Mouse (Mus musculus) left cerebral cortex, adult 11 months (tissue): ENCODE data around the gene Terf2.
"Not testable (repeated sequence)": the region's sequence is repeated elsewhere in the genome, so short reads cannot be mapped to it uniquely, and the experiment has no call there.

Experiments
- DNase-seq: peaks from one replicate; pipeline ENCODE4 v3.0.0; 2022; ENCODE audit warnings: low spot score

Terf2 gene

DNA sequence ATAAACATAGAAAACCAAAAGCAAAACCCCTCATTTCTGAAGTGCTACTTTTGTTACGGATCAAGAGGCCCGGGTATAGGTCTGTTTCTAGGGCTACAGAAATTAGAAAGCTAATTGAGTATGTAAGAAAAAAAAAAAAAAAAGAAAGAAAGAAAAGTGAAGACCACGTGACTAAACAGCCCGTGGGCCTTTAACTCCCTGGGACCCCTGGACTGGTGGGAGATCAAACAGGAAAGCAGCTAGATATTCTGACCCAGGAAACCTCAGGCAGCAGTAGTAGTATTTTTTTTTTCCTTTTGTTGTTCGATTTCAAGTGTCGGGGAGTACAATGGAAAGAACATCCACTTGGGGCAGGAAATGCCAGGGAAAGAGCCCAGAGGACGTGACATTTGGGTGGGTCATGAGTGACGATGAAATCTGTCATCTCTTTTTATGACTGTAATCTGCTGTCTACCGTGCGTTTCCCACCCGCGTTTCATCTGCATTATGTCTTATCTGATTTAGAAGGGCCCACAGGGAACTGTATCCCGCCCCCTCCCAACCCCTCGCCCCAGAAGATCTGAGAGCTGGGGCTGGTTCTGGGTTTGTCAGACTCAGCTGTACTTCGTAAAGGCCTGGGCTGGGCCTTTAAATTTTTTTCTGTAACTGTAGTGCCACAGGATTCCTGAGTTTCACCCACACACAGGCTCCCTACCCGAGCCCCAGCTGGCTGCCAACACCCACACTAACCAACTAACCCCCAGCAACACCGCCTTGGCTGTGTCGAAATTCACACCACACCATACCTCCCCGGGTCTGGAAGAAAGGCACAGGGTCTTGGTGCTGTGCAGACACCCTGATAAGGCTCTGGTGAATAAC lies 18.0 kb upstream of the Terf2 start:
- no peak for DNase-seq

DNA sequence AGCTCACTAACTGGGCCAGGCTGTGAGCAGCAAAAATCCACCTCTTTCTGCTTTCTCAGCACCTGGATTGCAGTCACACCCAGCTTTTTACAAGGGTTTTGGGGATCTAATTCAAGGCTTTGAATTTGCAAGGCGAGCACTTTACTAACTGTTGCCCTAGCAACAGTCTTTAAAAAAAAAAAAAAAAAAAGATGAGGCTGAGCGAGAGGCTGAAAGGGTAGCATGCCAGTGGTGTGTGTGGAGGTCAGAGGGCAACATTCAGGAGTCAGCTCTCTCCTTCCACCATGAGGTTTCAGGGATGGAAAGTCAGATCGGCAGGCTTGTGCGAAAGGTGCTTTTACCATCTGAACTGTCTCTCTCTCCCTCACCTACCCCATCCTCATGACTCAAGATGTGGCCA lies 16.9 kb upstream of the Terf2 start:
- no peak for DNase-seq

DNA sequence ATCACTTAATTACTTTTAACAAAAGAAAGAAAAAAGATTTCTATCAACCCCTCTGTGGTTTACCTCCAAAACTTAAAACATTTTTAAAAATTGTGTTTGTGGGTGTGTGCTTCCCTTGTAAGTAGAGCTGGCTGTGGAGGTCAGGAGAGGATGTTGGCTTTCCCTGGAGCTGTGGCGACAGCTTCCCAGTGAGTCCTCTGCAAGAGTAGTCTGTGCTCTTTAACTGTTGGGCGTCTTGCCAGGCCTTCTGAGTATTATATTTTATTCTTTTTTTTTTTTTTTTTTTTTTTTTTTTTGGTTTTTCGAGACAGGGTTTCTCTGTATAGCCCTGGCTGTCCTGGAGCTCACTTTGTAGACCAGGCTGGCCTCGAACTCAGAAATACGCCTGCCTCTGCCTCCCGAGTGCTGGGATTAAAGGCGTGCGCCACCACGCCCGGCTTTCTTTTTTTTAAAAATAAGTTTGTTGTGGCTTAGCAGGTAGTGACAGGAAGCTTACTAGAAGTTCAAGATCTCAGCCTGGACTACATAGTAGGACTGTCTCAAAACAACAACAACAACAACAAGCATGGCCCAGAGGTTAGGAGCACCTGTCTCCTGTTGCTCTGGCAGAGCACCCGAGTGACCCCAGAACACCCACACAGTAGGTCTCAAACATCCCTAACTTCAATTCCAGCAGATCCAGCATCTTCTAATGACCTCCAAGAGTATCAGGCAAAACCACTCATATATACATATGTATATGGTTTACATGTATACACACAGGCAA lies 15.2 kb upstream of the Terf2 start:
- DNase-seq: no peak

DNA sequence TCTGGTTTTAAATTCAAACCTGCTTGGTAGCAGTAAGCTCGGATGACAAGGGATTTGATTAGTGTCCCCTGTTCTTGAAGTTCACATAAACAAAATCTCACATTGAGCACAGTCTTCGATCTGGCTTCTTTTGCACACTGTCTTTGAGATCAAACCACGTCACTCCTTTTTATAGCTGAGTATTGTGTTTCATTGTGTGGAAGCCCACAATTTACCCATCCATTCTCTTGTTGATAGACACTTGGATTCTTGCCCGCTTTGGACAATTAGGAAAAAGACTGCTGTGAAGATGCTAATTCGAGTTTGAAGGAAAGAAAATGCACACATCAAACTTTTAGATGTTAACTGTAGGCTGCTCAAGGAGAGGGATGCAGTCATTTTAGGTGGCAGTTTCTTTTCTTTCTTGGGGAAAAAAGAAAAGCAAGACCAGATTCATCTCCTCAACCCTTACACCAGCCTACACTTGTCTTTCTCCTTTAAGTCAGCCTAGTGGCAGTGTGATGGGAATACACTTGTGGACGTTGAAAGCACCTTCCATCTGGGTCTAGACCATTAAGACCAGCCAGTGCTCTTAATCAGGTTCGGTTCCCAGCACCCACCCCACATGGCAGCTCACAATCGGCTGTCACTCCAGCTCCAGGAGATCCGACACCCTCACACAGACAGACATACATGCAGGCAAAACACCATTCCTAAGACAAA lies 14.4 kb upstream of the Terf2 start:
- no peak for DNase-seq

DNA sequence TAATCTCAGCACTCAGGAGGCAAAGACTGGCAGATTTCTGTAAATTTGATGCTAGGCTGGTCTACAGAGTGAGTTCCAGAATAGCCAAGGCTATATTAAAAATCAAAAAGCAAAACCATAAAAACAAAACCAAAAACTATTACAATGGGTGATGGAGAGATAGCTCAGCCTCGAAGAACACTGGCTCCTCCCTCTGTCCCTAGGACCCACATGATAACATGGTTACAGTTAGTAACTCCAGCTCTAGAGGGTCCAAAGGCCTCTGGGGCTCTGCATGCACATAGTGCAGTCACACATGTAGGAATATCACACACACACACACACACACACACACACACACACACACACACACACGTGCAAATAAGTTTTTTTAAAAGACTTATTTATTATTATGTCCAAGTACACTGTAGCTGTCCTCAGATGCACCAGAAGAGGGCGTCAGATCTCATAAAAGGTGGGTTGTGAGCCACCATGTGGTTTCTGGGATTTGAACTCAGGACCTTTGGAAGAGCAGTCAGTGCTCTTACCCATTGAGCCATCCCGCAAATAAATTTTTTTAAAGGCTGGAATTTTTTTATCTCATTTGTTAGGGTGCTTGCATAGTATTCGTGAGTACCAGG lies 13.6 kb upstream of the Terf2 start:
- DNase-seq: no peak

DNA sequence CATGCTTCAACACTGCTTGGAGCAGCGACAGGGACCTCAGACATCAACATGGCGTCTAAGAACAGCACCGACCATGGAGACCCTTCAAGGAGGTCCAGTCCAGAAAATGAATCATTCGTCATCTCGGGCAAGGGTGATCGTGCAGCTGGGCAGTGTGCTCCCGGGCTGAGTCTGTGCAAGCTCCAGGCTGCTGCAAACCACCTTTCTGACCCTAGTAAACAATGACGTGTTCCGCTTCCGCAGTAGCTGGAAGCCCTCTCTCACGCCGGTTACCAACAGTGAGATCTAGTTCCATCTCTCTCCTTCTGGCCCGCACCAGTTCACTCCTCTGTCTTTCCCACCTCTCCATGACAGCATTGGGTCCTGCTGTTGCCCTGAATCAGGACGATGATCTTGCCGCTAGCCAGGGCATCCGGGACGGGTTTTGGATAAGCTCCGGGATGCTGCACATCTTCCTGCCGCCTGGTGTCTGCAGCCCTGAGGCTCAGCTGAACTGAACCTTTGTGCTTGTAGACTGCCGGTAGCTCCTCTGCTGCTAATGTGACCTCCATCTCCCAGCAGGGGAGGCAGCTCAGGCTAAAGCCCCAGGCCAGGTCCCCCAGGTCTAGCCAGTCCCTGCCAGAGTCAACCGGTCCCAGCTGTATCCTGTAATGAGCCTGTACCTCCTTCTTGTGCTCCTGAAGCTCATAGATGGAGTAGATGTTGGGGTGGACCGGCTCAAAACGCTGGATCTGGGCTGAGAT lies 12.8 kb upstream of the Terf2 start:
- DNase-seq: no peak

DNA sequence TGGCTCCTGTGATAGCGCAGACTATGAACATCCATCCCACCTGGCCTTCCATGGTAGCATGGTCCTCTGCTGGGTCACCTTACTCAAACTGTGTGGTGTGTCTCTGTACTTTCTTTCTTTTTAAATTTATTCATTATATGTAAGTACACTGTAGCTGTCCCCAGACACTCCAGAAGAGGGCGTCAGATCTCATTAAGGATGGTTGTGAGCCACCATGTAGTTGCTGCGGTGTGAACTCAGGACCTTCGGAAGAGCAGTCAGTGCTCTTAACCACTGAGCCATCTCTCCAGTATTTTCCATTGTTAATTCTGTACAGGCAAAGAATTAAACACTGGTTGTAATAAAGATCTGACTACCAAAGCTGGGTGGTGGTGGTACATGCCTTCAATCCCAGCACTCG lies 11.7 kb upstream of the Terf2 start:
- DNase-seq: not testable (repeated sequence)

DNA sequence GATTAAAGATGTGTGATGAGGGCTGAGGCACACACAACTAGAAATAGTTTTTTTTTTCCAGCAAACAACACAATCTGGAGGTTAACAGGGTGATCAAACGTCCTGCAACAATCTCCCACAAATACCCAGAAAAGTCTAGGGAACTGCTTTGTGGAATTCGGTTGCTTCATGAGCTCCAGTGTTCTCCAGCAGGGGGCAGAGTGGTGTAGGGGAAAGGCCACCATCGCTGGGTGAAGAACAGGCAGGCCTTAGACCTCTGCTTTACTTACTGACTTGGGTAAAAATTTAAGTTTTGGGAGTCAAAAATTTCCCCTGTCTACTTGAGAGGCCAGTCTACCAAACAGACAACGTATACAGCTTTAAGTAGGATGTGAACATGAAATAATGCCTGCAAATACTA lies 8.2 kb upstream of the Terf2 start:
- DNase-seq: no peak

DNA sequence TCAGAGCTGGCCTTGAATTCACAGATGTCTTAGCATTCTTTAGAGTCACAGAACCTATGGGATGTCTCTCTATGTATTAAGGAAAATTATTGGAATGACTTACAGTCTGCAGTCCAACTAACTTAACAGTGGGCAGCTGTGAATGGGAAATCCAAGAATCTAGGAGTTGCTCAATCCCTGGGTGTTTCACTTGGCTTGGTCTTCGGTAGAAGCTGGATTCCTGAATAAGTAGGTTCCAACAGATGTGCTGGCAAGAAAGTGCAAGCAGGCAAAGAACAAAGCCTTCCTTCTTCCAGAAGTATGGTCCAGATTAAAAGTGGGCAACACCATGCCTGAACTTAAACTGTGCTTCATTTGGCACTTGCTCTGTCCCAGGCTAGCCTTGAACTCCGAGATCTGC lies 4.3 kb upstream of the Terf2 start:
- DNase-seq: no peak

DNA sequence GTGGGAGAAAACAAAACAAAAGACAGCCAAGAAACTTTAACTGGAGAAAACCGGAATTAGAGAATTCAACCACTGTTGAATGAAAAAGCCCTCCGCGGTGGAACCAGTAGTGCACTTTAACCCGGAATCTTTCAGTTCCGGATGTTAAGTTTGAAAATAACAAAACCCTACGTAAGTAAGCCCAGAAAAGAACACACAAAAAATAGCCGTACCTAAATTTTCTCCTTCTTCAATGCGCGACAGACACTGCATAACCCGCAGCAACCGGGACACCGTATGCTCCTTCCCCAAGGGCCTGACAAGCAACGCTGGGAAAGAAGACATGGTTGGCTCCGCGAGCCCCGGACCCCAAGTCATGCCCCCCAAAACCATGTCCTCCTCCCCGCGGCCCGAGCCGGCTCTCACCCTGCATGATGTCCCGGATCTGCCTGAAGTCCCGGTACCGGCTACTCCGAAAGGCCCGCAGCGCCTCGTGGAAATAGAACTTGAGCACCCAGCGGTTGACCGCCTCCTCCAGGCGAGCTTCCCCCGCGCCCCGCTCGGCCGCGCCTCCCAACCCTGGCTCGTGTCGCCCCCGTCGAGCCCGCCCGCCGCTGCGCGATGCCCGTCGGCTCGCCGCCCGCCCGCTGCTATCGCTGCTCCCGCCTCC lies 506 bp downstream of the Terf2 start:
- DNase-seq: peak; percentile 26

DNA sequence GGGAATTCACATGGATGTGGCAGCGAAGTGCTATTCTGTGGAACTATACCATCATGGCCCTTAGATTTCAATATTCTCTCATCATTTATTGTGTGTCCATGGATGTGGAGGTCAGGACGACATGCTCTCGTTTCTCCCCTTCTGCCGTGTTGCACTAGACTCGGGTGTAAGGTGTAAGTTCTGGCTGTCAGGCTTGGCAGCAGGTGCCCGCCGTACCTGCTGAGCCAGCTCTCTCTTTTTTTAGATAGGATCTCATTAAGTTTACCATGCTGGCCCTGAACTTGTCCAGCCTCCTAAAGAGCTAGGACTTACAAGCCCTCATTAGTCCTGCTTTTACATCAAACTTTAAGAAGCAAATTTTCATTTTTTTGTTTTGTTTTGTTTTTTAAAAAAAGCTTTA lies 5.8 kb downstream of the Terf2 start:
- DNase-seq: no peak

DNA sequence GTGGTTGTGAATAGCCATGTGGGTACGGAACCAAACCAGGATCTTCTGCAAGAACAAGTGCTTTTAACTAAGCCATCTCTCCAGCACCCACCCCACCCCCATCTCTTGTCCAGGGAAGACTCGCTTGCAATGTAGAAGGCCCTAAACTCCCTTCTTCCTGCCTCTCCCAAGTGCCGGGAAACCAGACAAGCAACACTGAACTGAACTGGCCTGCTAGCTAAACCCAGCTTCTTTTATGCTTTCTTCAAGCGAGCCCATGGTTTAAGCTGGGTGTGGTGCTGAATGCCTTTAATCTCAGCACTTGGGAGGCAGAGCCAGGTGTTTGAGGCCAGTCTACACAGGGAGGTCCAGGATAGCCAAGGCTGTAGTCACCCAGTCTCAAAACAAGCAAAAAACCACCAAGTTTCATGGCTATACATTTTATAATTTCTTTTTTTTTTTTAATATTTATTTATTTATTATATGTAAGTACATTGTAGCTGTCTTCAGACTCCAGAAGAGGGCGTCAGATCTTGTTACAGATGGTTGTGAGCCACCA lies 7.8 kb downstream of the Terf2 start:
- DNase-seq: no peak

DNA sequence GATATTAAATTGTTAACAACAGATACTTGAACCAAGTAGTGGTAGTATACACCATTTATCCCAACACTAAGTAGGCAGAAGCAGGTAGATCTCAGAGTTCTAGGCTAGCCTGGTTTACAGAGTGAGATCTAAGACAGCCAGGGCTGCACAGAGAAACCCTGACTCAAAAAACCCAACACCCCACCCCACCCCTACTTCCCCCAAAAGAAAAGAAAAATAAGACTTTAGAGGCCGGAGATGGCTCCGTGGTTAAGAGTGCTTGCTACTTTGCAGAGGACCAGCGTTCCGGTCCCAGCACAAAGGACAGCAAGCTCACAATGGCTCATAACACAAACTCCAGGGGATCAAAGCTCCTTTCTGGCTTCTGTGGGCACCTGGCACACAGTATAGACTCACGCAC lies 10.3 kb downstream of the Terf2 start:
- DNase-seq: no peak

DNA sequence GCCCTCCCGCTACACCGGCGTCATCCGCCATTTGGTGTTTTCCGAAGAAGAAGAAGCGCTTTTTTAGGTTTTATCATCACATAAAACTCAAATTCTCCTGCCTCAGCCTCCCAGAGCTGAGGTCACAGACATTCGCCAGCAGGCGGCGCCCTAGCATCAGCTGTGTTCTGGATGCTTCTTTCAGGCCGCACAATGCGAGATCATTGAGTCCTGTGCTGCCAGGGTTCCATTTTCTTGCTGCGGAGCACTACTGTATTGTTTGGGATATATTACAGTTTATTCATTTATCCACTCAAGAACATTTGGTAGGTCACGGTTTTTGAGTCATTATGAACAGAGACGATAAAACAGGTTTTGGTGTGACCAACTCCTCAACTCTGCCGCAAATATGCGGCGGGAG lies 11.0 kb downstream of the Terf2 start:
- no peak for DNase-seq

DNA sequence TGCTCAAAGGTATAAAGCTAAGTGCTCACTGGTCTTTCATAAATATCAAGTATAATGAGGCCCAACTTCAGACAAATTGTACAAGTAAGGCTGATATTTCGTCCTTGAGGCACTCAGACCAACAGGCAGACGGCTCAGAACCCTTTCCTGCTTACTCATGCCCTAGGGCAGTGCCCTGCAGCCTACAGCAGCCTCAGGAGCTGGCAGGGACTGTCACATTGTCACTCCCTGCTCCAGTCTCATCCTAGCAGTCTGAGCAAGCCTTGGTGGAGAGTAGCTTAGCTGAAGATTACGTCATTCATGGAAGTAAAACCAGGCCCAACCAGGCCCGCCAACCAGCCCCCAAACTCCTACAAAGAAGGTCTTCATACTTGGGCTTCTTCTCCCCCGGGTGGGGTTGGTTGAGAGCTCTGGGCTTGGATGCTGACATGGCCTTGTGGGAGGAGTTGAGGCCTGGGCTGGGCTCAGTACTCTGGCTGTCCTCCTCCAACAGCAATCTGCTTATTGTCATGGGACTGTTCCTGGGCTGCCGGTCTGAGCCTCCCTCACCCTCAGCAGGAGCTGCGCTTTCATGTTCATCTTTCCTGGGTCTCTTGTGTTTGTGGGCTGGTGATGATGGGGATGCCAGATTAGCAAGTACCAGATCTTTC lies 20.0 kb downstream of the Terf2 start:
- DNase-seq: no peak

DNA sequence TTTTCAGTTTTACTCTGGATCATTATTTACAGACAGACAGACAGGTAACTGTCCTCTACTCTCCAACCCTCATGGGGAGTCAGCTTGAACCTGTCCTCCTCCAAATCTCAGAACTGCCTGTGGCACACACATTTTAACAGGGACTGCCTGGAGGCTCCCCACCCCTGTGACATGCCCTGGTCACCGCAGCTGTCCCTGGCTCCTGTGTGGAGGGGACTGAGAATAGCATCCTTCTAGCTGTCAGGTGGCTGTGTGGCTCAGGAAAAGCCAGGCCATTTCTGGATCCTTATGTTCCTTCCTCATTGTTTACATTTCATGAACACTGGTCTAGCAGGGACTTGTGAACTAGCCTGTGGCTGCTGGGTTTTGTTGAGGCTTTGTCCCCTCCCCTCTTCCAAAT lies 22.2 kb downstream of the Terf2 start:
- DNase-seq: no peak

DNA sequence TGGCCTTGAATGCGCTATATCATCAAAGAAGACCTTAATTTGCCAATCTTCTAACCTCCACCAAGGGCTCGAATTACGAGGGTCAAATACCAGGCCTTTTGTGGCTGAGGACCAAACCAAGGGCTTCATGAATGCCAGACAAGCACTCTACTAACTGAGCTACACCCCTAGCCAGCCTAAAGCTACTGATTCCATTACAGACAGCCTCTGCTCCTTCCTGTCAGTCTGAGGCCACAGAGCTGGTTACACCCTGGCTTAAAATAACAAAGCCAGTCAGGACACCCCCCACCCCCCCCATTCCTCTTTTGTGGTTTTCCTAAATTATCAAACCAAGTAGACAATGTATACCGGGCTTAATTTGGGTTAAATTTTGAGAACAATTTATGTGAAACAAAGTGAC lies 22.6 kb downstream of the Terf2 start:
- no peak for DNase-seq

DNA sequence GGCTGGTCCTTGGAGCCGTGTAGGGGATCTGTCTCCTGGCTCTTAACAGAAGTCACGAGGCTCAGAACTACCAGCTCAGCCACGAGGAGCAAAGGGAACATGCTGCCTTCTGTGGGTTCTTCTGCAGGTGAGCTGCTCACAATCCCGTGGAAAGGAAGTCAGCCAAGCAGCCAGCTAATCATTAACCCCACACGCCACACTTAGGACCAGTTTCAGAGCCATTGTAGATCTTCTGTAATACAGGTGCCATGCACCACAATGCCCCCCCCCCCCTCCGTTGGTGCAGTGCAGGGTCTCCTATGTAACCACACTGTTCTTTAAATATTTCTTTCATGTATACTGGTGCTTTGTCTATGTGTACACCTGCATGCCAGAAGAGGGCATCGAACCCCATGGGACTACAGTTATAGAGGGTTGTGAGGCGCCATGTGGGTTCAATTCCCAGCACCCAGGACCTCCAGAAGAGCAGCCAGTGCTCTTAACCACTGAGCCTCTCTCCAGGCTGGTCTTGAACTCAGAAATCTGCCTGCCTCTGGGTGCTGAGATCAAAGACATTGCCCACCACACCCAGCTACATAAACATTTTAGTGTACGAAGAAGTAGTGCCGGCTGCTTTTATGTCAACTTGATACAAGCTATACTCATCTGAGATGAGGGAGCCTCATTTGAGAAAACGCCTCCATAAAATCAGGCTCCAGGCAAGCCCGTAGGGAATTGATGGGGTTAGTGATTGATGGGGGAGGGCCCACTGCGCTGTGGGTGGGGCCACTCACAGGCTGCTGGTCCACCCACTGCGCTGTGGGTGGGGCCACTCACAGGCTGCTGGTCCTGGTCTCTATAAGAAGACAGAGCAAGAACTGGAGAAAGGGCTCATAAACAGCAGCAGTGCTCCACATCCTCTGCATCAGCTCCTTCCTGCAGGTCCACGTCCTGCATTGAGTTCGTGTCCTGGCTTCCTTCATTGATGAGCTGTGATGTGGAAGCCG lies 30.5 kb downstream of the Terf2 start, which contains the start of gene Tmed6:
TSS of gene Tmed6 (minus strand) at position 134 of the 986 bp plus-strand sequence.
- no peak for DNase-seq

DNA sequence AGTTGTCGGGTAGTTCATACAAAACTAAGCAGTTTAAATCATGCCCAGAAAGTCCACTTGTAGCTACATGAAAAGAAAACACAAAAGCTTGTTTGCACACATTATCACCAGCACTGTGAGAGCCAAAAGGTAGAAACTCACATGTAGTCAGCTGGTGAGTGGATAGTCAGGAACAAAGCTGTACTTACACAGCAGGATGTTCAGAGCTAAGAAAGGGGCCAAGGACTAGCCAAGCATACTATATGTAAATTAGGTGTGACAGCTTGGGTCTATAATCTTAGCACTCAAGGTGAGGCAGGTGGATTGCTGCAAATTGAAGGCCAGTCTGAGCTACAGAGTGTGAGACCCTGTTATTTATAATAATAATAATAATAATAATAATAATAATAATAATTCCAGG lies 33.7 kb downstream of the Terf2 start:
- DNase-seq: no peak
